Mouse (Mus musculus) gastrocnemius, postnatal 14 days (tissue): ENCODE data around the gene Oxnad1. TPM values are rescaled to one million over a fixed set of nuclear protein-coding genes. Genes with fewer than 3 reads are reported as not detected.

Experiments used
- DNase-seq: peaks from one replicate; pipeline ENCODE4 v3.0.0; 2021; ENCODE audit warnings: mixed read lengths
- intact Hi-C: fragments of 180-260 bp; cut with DNase I; formaldehyde crosslinking; loops from one replicate; pipeline ENCODE4 v1.15.1; 2025; ENCODE audit warnings: low total_unique reads
- long read RNA-seq, 2 experiments: library from polyadenylated mRNA; stranded (forward); transcript quantifications; one replicate each; pipeline ENCODE4 v2.0.0; 2021
- total RNA-seq, 2 experiments: library from RNA; stranded (reverse); gene quantifications; 2 replicates each; pipeline ENCODE4 v1.2.3; 2021

Gene Oxnad1
- 10 to 100 TPM; 19.6 to 23.9 TPM for total RNA-seq
- long read RNA-seq, experiment 1, partial matches to known transcripts = 1 of 8 reads
- long read RNA-seq, experiment 1, other reads (novel, unspliced or antisense) = 3 of 8 reads
- long read RNA-seq, experiment 2, transcript Oxnad1-201 (8 exons, 2,376 nt) = major isoform, 15 of 18 reads
- long read RNA-seq, experiment 2, partial matches to known transcripts = 1 of 18 reads
- long read RNA-seq, experiment 2, other reads (novel, unspliced or antisense) = 2 of 18 reads

DNA sequence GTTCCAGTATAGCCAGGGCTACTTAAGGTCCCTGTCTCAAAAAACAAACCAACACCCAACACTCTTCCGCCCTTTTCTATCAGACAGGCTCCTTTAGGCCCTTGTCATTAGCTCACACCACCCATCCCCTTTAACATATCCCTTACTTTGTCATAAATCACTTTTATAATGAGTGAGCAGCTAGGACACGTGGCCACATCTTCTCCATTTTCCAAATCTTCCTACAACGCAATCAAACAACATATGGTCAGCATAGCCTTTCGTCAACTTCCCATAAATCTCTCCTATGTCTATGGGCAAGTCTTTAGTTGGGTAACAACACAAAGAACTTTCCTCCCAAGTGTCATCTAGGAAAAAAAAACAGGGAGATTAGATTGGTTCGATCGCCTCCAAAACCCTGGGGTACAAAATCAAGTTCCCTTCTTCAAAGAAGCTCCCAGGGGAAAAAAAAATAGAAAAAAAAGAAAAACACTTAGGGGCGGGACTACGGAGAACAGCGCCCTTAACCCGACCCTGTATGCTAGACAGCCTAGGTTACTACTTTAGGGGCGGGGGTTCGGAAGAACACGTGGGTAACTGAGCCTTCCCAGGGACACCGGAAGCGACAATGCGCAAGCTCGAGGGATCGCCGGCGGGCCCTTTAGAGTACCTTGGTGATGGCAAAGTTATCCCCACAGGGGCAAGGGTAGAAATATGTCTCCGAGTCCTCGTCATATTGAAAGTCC is at the start of gene Oxnad1:
Oxnad1 (plus strand) TSS at position 614 of the 725 bp plus-strand sequence.
- intact Hi-C loops = no loop called here
- peak; percentile 83 for DNase-seq

DNA sequence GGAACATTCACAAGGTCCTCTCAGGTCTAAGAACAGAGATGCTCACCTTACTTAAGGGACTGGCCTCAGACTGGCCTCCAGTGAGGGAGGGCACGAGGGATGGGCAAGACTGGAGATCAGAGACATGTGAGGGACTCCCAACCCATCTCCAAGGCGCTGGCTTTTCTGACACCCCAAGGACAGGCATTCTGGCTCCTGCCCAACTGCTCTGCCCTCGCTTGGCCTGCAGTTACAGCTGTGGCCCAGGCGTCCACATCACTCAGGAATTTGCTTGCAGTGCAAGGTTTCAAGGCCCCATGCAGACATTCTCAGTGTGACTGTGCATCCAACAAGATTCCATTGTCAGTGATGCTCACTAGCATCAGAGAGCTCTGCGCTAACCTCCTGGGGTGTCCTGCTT is 48.7 kb upstream of the Oxnad1 start:
- intact Hi-C loops = no loop called here
- DNase-seq = no peak

DNA sequence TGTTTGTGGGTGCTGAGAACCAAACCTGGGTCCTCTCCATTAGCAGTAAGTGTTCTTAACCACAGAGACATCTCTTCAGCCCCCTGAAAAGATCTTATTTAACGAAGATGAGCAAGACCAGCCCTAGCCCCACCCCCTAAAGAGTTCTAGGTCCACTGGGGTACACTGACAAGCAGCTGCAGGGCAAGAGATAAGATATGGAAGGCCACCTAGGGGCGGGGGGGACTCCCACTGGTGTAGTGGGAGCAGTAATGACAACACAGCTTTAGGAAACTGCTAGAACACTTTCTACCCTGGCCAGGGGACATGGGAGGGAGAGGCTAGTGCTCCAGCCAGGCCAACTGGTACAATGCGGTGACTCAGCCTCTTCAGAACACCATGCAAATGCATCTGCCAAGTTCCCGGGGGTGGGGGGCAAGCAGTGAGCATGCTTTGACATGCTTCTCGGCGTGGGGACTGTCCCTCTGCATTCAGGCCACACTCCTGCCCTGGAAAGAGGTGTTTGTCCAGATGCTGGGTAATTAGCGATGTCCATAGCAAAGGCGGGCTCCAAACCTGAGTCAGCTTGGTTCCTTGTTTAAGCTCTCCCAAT is 47.4 kb upstream of the Oxnad1 start:
- intact Hi-C loops = no loop called here
- DNase-seq = no peak

DNA sequence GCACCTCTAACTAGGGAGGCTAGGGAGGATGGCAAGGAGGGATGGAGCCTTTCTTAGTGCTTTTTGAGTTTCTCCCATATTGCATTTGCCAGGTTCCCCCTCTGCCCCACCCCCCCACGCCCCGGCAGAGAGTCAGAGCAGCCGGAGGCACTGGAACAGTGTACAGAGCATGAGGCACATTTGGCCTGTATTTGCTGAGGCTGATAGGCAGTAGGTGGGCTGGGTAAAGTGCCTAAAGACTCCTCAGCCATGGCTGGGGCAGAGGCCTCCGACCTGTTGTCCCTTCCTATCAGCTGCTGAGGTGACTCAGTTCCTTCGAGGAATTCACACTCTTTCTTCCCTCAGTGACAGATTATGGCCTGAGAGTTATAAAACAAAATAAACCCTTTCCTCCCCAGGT is 43.1 kb upstream of the Oxnad1 start:
- intact Hi-C loops = loop anchor here (5.0 kb wide), 1 partner anchor 35 kb away; no protein-coding TSS in a partner anchor
- DNase-seq = no peak

DNA sequence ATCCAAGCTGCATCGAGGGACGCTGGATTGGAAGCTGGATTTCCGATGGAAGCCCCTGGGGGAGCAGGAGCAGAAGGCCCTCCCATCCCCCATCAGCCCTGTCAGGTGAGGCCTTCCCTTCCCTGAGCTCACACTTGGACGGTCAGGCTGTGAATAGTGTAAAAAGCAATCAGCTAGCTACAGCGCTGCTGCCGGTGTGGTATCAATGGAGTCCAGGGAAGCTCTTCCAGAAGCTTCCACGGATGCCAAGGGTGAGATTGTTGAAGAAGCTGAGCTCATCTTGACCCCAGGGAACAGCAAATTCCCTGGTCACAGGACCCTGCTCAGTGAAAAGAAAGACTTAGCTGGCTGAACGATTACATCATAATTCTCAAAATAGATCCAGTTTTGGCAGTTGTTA is 38.8 kb upstream of the Oxnad1 start:
- DNase-seq = no peak
- intact Hi-C loops = no loop called here

DNA sequence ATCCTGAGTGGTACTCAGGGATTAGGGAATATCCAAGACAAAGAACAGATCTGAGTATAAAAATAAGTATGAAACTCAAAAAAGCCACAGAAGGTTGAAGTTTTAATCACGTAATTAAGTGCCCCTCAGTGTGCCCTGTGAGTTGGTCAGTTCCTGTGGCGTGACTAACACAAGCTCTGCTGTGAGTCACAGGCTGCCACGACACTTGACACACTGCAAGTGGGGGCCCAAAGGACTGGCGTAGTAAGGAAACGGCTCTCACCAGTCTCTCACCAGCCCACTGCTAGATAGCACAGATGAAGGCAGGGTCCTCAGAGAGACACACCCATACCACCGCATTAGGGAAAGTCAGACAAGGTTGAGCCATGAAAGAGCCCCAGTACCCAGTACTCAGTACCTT is 35.0 kb upstream of the Oxnad1 start:
- intact Hi-C loops = loop anchor here (10.0 kb wide), 1 partner anchor 245 kb away; no protein-coding TSS in a partner anchor
- no peak for DNase-seq

DNA sequence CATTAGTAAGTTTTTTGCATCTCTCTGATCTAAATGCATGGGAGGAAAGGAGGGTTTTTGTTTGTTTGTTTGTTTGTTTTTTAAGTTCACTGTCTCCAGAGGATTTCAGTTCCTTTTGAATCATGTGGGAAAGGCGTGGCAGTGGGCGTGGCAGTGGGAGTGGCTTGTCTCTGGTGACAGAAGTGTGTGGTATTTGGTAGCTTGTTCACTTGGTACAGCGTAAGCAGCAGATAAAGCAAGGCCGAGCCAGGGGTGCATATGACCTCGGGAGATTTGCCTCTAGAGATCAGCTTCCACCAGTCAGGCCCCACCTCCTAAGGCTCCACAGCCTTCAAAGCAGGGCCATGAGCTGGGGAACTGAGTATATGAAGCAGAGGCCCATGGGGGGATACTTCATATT is 31.3 kb upstream of the Oxnad1 start:
- DNase-seq = no peak

DNA sequence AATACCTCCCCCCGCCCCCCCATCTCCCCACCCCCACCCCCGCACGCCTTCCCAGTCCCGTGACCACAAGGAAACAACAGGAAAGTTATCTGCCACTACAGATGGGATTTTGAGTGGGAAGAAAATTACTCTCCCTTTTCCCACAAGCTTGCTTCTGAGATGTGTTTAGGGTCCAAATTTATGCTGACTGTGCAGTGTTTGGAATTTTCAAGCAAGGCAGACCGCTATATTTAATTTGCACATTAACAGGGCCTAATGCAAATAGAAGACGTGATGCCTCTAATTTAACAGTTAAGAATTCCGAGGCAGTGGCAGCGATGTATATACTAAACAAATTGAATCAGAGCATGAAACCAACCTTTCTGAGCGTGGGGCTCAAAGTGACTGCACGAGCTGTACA is 30.4 kb upstream of the Oxnad1 start:
- no peak for DNase-seq
- intact Hi-C loops = loop anchor here (10.0 kb wide), 1 partner anchor 250 kb away; no protein-coding TSS in a partner anchor

More for the DNA sequence above, 31.3 kb upstream of the Oxnad1 start:
- intact Hi-C loops = loop anchor here (10.0 kb wide), 1 partner anchor 249 kb away; no protein-coding TSS in a partner anchor

DNA sequence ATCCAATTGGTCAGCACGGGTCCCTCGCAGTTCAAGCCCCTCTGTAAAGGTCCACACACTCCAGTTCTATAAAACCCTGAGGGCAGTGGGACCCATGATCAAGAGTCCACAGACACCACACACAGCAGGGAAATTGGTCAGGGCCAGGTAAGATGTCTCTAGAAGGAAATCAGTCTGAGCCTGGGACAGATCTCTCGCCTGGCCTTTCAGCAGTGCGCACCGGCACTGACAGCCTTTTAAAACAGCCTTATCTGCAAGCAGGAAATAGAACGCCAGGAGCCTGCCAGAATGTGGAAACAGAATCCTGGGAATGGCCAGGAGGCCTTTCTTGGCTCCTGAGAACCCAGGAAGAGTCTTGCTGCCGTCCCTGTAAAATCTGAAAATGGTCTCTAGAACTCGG is 29.4 kb upstream of the Oxnad1 start:
- intact Hi-C loops = loop anchor here (10.0 kb wide), 1 partner anchor 251 kb away; no protein-coding TSS in a partner anchor
- DNase-seq = no peak

DNA sequence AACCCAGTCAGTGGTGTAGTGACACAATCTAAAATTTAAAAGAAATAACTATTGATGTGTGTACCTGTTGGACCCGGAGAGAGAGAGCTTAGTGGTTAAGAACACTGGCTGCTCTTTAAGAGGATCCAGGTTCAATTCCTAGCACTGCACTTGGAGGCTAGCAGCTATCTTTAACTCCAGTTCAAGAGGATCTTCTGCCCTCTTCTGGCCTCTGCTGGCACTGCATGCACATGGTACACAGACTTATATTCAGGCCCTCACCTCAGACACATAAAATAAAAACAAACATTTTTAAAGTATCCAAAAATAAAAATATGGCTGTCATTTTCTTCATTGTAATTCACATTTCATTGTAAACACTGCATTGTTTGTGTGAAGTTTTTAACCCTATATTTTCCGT is 28.5 kb upstream of the Oxnad1 start:
- no peak for DNase-seq
- intact Hi-C loops = loop anchor here (10.0 kb wide), 1 partner anchor 252 kb away; no protein-coding TSS in a partner anchor

DNA sequence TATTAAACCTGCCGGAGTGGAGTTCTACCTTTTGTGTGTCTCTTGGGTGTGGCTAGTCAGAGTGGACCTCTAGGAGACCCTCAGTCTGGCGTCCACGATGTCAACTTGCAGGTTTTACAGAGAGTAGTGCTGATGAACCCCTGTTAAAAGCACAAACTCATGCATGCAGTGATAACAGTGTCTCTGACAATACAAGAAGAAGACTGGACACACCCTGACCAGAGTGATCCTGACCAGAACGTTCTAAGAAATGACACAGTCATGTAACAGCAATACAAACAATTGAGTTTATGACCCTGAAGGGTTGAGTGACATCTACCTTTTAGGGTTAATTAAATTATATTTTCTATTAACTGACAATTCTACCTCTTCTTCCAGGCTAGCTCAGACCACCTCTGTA is 27.5 kb upstream of the Oxnad1 start:
- intact Hi-C loops = loop anchor here (10.0 kb wide), 1 partner anchor 253 kb away; no protein-coding TSS in a partner anchor
- DNase-seq = no peak

DNA sequence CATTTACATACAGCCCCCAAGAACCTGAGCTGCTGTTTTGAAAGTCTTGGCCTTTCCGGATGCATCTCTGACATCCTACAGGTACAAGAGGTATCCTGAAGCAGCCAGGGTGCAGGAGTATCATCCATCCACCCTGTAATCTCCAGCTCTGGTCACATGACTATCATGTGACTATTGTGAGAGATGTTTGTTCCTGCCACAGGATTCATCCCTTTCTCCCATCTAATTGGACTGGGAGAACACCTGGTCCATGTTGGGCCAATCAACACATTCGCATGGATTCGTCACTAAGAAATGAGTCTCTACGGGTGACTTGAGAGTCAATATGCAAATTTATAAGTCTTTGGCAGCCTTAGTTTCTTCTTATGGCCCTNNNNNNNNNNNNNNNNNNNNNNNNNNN is 23.8 kb upstream of the Oxnad1 start:
- no peak for DNase-seq
- intact Hi-C loops = no loop called here

DNA sequence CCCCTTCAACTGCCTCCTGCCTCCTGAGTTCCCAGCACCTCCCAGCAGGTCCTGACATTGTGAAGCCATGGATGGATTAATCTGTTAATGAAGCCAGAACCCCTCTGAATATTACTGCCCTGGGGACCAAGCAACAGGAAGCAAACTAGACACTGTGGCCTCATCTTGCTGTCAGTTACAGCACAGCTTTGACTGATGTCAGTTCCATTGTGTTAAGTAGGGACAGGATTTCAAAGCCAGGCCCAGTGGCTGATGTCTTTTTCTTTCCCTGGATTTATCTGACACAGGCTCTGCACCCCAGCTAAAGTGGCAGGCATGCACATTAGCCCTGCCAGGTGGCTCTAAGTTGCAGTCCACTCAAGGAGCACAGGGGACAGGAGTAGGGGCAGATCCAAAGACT is 12.4 kb upstream of the Oxnad1 start:
- DNase-seq = no peak
- intact Hi-C loops = no loop called here

DNA sequence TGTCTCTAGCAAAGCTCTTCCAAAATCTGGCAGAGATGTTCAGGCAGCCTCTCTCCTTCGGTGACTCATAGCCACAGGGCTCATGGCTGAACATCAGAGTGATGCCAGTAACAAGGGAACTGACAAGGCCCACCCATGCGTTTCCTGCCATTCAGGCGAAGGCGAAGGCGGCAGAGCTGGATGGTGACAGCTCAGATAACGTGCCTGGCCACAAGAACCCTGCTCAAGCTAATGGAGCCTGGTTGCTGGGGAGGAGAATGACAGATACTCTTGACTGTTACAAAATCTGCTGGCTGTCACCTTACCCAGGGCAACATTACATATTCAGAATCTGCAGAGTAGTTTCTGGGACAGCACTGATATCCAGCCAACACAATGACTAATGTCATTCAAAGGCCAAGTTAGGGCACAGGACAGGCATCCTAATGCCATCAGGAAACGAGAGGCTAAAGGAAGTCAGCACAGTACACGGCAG is 11.9 kb upstream of the Oxnad1 start:
- intact Hi-C loops = no loop called here
- DNase-seq = peak; percentile 36

DNA sequence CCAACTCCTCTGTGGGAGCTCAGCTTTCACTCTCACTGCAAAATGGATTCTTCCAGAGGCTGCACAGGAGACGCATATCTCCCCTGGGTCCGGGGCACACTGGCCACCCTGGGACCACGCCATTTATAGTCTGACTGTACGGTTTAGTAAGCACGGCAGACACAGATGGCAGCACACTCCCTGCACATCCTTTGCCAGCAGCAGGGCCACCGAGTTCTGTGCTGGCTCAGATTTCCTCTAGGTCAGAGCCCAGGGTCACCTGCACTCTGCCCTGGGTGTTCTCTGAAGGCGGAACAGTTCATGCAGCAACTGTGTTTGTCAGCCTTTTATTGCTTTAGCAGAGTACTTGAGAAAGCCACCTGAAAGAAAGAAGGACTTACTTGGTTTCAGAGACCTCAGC is 11.3 kb upstream of the Oxnad1 start:
- peak; percentile 31 for DNase-seq
- intact Hi-C loops = no loop called here

DNA sequence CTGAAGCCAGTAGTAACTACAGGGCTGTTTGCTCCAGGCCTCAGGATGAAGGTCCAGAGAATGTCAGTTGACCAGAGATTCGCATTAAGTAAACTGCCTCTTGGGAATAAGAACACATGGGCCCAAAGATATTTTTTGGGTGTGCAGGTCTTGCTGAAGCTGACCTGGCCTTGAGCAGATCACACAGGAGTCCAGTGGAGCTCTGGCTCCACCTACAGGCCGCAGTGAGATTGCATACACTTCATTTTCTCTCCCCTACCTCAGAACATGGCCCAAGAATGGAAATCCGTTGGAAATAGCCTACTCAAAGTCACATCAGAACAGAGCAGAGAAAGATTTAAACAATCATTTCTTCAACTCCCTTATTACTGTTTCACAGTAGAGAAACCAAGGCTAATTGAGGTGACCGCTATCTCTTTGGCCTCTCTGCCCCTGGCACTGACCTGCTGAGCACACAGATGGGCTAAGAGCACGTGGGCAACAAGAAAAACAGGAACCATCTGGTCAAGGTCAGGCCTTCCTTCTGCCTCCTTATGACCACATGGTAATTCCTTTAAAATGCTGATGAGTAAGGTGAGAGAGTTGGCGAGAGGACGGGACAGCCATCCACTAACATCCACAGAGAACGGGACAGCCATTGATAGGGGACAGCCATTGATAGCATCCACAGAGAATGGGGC is 8.1 kb upstream of the Oxnad1 start:
- peak; percentile 52 for DNase-seq
- intact Hi-C loops = loop anchor here (2.0 to 5.0 kb wide), 4 partner anchors 35 to 420 kb away; no protein-coding TSS in a partner anchor

DNA sequence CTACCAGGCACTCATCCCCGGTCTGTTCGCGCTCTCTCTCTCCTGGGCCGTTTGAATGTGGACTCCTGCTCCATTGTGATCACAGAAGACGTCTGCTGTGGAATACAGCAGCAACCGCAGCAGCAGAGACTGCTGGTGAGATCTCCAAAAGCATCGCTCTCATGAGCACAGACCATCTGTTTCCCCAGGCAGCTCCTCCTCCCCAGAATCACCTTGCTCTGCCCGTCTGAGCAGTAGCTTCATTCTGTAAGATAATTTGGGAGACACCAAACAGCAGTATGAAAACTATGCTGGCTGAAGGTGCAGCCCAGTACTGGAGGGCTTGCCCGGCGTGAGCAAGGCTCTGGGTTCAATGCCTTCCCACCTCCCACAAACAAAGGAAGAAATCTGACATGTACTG is 4.1 kb upstream of the Oxnad1 start:
- intact Hi-C loops = no loop called here
- no peak for DNase-seq

DNA sequence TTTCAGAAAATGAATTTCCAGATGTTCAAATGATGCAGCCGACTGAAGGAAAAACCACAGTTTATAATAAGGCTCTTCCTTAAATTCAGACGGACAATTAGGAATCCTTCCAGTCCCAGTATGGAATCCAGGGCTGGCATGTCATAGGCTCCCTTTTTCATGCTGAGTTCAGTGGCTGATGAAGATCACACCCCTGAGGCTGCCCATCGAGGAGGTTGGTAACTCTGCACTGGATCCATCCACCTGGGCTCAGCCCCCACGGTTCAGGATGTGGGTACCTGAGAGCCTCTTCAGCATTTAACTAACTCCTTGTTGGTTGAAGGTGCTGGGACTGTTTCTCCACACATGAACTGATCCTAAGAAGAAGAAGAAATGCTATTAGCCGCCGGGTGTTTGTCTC is 2.3 kb upstream of the Oxnad1 start:
- no peak for DNase-seq
- intact Hi-C loops = no loop called here

DNA sequence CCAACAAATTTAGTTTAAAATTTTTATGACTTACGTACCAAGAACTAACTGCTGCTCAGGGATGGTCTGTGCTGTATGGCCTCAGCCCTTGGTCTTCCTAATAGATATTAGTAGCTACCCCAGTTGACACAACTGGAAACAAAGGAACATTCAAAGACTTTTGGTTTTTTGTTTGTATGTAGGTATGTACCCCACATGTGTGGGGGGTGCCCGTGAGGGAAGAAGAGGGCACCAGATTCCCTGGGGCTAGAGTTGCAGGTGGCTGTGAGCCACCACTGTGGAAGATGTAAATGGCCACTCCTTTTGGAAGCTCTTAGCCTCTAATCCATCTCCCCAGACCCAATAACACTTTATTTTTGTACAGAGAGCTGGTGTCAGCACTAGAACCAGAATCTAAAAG is 1.7 kb upstream of the Oxnad1 start:
- intact Hi-C loops = no loop called here
- no peak for DNase-seq
